Comparison of ENCODE assay signal across 18 mouse cellular contexts in genomic region chr9:60899797-60900459, GRCm38 (mm10).
A peak's percentile ranks its signal among the peaks of the same experiment; 100 is the strongest.
DNase-seq lines count a peak whose midpoint lies in the region; ATAC-seq and TF ChIP-seq lines count a peak whose summit lies in the region.
"Had no signal": no experiment of that assay in that cellular context is flagged by ENCODE, and none has a peak within 500 bp of the region (broad histone marks: within the 10 kb centered on the region; RNA-seq: fewer than 3 reads in every experiment).

No protein-coding gene starts in this region.

- no peak overlapping the region for H3K4me2 ChIP-seq in lung, embryonic 14.5 days
- H3K4me2 ChIP-seq: forebrain, embryonic 12.5 days; hindbrain, embryonic 12.5 days; limb, embryonic 15.5 days had no signal

- WGBS in heart, embryonic 10.5 days: 48% methylated on average over 3 of the region's 3 CpGs
- WGBS in lung, embryonic 14.5 days: 52% methylated on average over 3 of the region's 3 CpGs

- H3K4me3 ChIP-seq in heart, embryonic 10.5 days: no peak overlapping the region
- H3K4me3 ChIP-seq in lung, embryonic 14.5 days (ENCODE audit: low read depth, low read length): no peak overlapping the region
- H3K4me3 ChIP-seq: forebrain, embryonic 12.5 days; hindbrain, embryonic 12.5 days; limb, embryonic 15.5 days had no signal

- TF ChIP-seq CTCF in lung, embryonic 14.5 days (IDR thresholded peaks at IDR 0.05; ENCODE audit: low read depth): no peak

- H3K4me1 ChIP-seq in heart, embryonic 10.5 days: peaks cover 29% of the 10 kb centered on the region
- H3K4me1 ChIP-seq in lung, embryonic 14.5 days (ENCODE audit: insufficient read depth): peaks cover 18% of the 10 kb centered on the region

- intact Hi-C loops in heart, postnatal 25 days (cut with DNase I): loop anchor here (5.0 kb wide), 1 partner anchor 797 kb away; no protein-coding TSS in a partner anchor

- H3K9me3 ChIP-seq in heart, embryonic 10.5 days: no peaks in the 10 kb centered on the region
- H3K9me3 ChIP-seq in lung, embryonic 14.5 days (ENCODE audit: low read depth, low read length): no peaks in the 10 kb centered on the region
- H3K9me3 ChIP-seq: forebrain, embryonic 12.5 days; hindbrain, embryonic 12.5 days; limb, embryonic 15.5 days had no signal

- no peaks in the 10 kb centered on the region for H3K36me3 ChIP-seq in heart, embryonic 10.5 days
- no peaks in the 10 kb centered on the region for H3K36me3 ChIP-seq in lung, embryonic 14.5 days (ENCODE audit: insufficient read depth)
- H3K36me3 ChIP-seq: forebrain, embryonic 12.5 days; hindbrain, embryonic 12.5 days; limb, embryonic 15.5 days had no signal

- 0 out of 2 replicates have a peak overlapping the region, but pooled peaks have one; percentile 10 for H3K27ac ChIP-seq in heart, embryonic 10.5 days
- no peak overlapping the region for H3K27ac ChIP-seq in lung, embryonic 14.5 days (ENCODE audit: low read depth)
- H3K27ac ChIP-seq: forebrain, embryonic 12.5 days; hindbrain, embryonic 12.5 days; kidney, postnatal 0 days; limb, embryonic 15.5 days had no signal

- DNase-seq in heart, embryonic 10.5 days (ENCODE audit: low spot score): no peak
- DNase-seq in heart, postnatal 25 days (ENCODE audit: low spot score): no peak
- DNase-seq in lung, embryonic 14.5 days: peak; percentile 22
- DNase-seq in lung, postnatal 25 days (ENCODE audit: low spot score): no peak
- DNase-seq in adipocyte (ENCODE audit: low spot score): peak; percentile 60
- peak; percentile 30 for DNase-seq in skeletal muscle tissue, adult 2 months (ENCODE audit: low read depth, low spot score)
- no peak for DNase-seq in cerebellum, adult 11 months
- DNase-seq: cerebellum, adult 9-10 months; layer of hippocampus, postnatal 36 days; lung, adult 18-20 months; retina, postnatal 1 day; thymus, postnatal 14 days had no signal

- no peak for ATAC-seq in lung, embryonic 14.5 days (ENCODE audit: insufficient read depth)
- ATAC-seq: inflammation-experienced regulatory T-cells, adult 6 months; midbrain, embryonic 16.5 days had no signal

- no peak overlapping the region for H3K9ac ChIP-seq in lung, embryonic 14.5 days
- H3K9ac ChIP-seq: forebrain, embryonic 12.5 days; hindbrain, embryonic 12.5 days; limb, embryonic 15.5 days had no signal

- peaks cover 30% of the 10 kb centered on the region; the same call in 1 of the 2 replicates for H3K27me3 ChIP-seq in heart, embryonic 10.5 days (ENCODE audit: insufficient read depth, poor library complexity, severe bottlenecking)
- no peaks in the 10 kb centered on the region for H3K27me3 ChIP-seq in lung, embryonic 14.5 days (ENCODE audit: insufficient read depth, low read length)

Comparison
In these comparisons a context has a peak if more than half of its experiments do, and no peak if none do; other contexts are left out.
1. DNase-seq: peak in lung, embryonic 14.5 days (single experiment), adipocyte (single experiment) and skeletal muscle tissue, adult 2 months (single experiment); none in heart, embryonic 10.5 days (single experiment), heart, postnatal 25 days (single experiment), lung, postnatal 25 days (single experiment) and cerebellum, adult 11 months (single experiment).